Mouse (Mus musculus) lung, embryonic 14.5 days (tissue): Measurements from ENCODE around the gene Luc7l2. TPM values are rescaled to one million over a fixed set of nuclear protein-coding genes. Genes with fewer than 3 reads are reported as not detected.
"Not testable (repeated sequence)": the region's sequence is repeated elsewhere in the genome, so short reads cannot be mapped to it uniquely, and the experiment has no call there.

Experiments
- ATAC-seq: fragments of 200-750 bp; cut with Nextera tagmentation; 2 replicates; pipeline ENCODE4 v1.8.0; 2017; ENCODE audit warnings: mild to moderate bottlenecking, moderate TSS enrichment, moderate library complexity; ENCODE audit not compliant: insufficient read depth
- DNase-seq: peaks from one replicate; pipeline ENCODE4 v3.0.0-alpha.2; 2015
- H3K27ac ChIP-seq: fragments of 300-500 bp; sonication (generic); 2 replicates; pipeline ENCODE4 v1.5.1; 2014; ENCODE audit warnings: low read depth, mild to moderate bottlenecking, moderate library complexity
- H3K27me3 ChIP-seq: fragments of 300-500 bp; sonication (generic); 2 replicates; pipeline ENCODE4 v1.6.1; 2014; ENCODE audit warnings: low read length, control low read depth; ENCODE audit not compliant: insufficient read depth
- H3K36me3 ChIP-seq: fragments of 300-500 bp; sonication (generic); 2 replicates; pipeline ENCODE4 v1.6.1; 2014; ENCODE audit warnings: control low read depth; ENCODE audit not compliant: insufficient read depth
- H3K4me1 ChIP-seq: fragments of 300-500 bp; sonication (generic); 2 replicates; pipeline ENCODE4 v1.6.1; 2014; ENCODE audit warnings: antibody characterized with exemption, control low read depth; ENCODE audit not compliant: insufficient read depth
- H3K4me2 ChIP-seq: fragments of 300-500 bp; sonication (generic); 2 replicates; pipeline ENCODE4 v1.6.1; 2014; ENCODE audit warnings: mild to moderate bottlenecking
- H3K4me3 ChIP-seq: fragments of 300-500 bp; sonication (generic); 2 replicates; pipeline ENCODE4 v1.5.1; 2014; ENCODE audit warnings: low read depth, low read length
- H3K9ac ChIP-seq: fragments of 300-500 bp; sonication (generic); 2 replicates; pipeline ENCODE4 v1.6.1; 2014
- H3K9me3 ChIP-seq: fragments of 300-500 bp; sonication (generic); 2 replicates; pipeline ENCODE4 v1.6.1; 2016; ENCODE audit warnings: low read depth, low read length, control low read depth
- CTCF ChIP-seq: IDR thresholded peaks from 2 replicates; pipeline ENCODE4 v1.5.1; 2016; ENCODE audit warnings: antibody characterized with exemption, low read depth
- WGBS: fragments of 180-500 bp; shearing (Covaris S2); extraction: QIAGEN DNeasy Blood & Tissue Kit; methylation state at CpG from one replicate; pipeline ENCODE4 v1.1.7; 2014; 5-methylcytosine and 5-hydroxymethylcytosine counted together
- polyA plus RNA-seq: library from polyadenylated mRNA; unstranded; fragments of >200 nt; fragmentation: Nextera tagmentation; extraction: Ambion mirVana; gene quantifications from 2 replicates; pipeline ENCODE4 v1.2.1, GENCODE M21; 2014

The Luc7l2 gene
- polyA plus RNA-seq, 1 experiment from 2014 or later = 47.0 TPM

- Histone ChIP-seq H3K9me3 (no peaks in the 10 kb centered on the region), H3K36me3 (no peaks in the 10 kb centered on the region), H3K27me3 (no peaks in the 10 kb centered on the region), H3K4me1 (0 out of 2 replicates have a peak, but pooled peaks cover 4% of the 10 kb centered on the region), H3K4me2 (peak overlapping the region; percentile 74), H3K4me3 (peak overlapping the region; percentile 82), H3K9ac (peak overlapping the region; percentile 85), H3K27ac (peak overlapping the region; percentile 99)
- TF ChIP-seq CTCF = no peak
- WGBS = 5% methylated on average over 25 of the region's 25 CpGs
- ATAC-seq (peak; percentile 40), DNase-seq (peak; percentile 47)
Measured at GRCm38 (mm10) chr6:38532500-38533420, 18.4 kb upstream of the Luc7l2 start.

- Histone ChIP-seq H3K9me3 (no peaks in the 10 kb centered on the region), H3K4me3 (peak within 1 kb of the TSS; percentile 82), H3K27ac (peak within 1 kb of the TSS; percentile 99), H3K4me2 (peak within 1 kb of the TSS; percentile 74), H3K27me3 (no peaks in the 10 kb centered on the region), H3K36me3 (no peaks in the 10 kb centered on the region), H3K4me1 (0 out of 2 replicates have a peak, but pooled peaks cover 4% of the 10 kb centered on the region), H3K9ac (peak within 1 kb of the TSS; percentile 89)
- WGBS = 4% methylated on average over 41 of the region's 41 CpGs
- DNase-seq (peak; percentile 99), ATAC-seq (peak; percentile 93)
- peak; percentile 60 for TF ChIP-seq CTCF
Measured at GRCm38 (mm10) chr6:38533428-38534405, 17.4 kb upstream of the Luc7l2 start, which contains the start of gene Fmc1. Gene Fmc1 (plus strand): TSS chr6:38533502.

GRCm38 (mm10) chr6:38534640-38535365 lies 16.3 kb upstream of the Luc7l2 start:
- DNase-seq (peak; percentile 96), ATAC-seq (peak; percentile 78)
- 0 out of 2 replicates have a peak, but pooled peaks cover 4% of the 10 kb centered on the region for H3K4me1 ChIP-seq
- peak overlapping the region; percentile 98 for H3K27ac ChIP-seq
- H3K4me3 ChIP-seq = peak overlapping the region; percentile 82
- H3K36me3 ChIP-seq = 0 out of 2 replicates have a peak, but pooled peaks cover 2% of the 10 kb centered on the region
- H3K27me3 ChIP-seq = no peaks in the 10 kb centered on the region
- WGBS = under 1% methylated on average over 53 of the region's 53 CpGs
- peak overlapping the region; percentile 59 for H3K4me2 ChIP-seq
- H3K9ac ChIP-seq = peak overlapping the region; percentile 89
- no peaks in the 10 kb centered on the region for H3K9me3 ChIP-seq
- peak; percentile 98 for TF ChIP-seq CTCF

- H3K9ac ChIP-seq = peak overlapping the region; percentile 89
- H3K9me3 ChIP-seq = no peaks in the 10 kb centered on the region
- ATAC-seq (no peak), DNase-seq (no peak)
- peak overlapping the region; percentile 82 for H3K4me3 ChIP-seq
- H3K4me2 ChIP-seq = peak overlapping the region; percentile 59
- H3K27ac ChIP-seq = peak overlapping the region; percentile 98; the same call in 1 of the 2 replicates
- H3K36me3 ChIP-seq = 0 out of 2 replicates have a peak, but pooled peaks cover 3% of the 10 kb centered on the region
- 0 out of 2 replicates have a peak, but pooled peaks cover 4% of the 10 kb centered on the region for H3K4me1 ChIP-seq
- no peaks in the 10 kb centered on the region for H3K27me3 ChIP-seq
- 1% methylated on average over 9 of the region's 9 CpGs for WGBS
- no peak for TF ChIP-seq CTCF
Measured at GRCm38 (mm10) chr6:38535366-38535690, 15.8 kb upstream of the Luc7l2 start.

DNA sequence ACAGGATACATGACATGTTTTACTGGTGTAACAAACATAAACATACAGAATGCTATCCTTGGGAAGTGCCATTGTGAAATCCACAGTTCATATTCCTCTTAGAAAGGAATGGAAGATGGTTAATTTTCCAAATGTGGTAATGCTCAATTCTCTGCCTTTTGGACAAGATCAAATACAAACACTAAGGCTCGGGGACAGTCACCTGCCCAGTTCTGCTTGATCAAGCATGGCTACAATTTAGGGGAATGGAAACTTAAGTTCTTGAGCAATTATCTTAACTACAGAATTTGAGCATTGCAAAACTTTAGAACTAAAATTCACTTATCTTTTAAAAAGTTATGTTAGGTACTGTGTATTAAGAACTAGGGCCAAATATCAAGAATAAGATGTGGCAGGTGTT lies 15.3 kb upstream of the Luc7l2 start:
- Histone ChIP-seq H3K36me3 (0 out of 2 replicates have a peak, but pooled peaks cover 3% of the 10 kb centered on the region), H3K4me1 (0 out of 2 replicates have a peak, but pooled peaks cover 4% of the 10 kb centered on the region), H3K27me3 (no peaks in the 10 kb centered on the region), H3K4me3 (peak overlapping the region; percentile 82), H3K9ac (no peak overlapping the region), H3K27ac (no peak overlapping the region), H3K9me3 (no peaks in the 10 kb centered on the region), H3K4me2 (peak overlapping the region; percentile 59)
- WGBS = 73% methylated on average over 1 of the region's 1 CpGs
- no peak for TF ChIP-seq CTCF
- ATAC-seq (no peak), DNase-seq (no peak)

DNA sequence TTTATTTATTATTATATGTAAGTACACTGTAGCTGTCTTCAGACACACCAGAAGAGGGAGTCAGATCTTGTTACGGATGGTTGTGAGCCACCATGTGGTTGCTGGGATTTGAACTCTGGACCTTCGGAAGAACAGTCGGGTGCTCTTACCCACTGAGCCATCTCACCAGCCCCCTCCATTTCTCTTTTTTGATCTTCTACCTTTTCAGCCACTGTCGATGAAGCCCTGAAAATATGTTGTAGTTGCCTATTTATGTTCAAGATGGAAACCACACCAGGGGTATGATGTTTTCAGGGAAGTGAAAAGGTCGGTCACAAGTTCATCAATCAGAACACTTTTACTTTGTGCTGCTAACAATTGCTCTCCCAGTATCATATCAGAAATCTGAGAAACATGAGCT lies 7.0 kb upstream of the Luc7l2 start:
- H3K4me2 ChIP-seq, H3K27ac ChIP-seq, H3K4me3 ChIP-seq, ATAC-seq, H3K27me3 ChIP-seq, H3K9ac ChIP-seq, DNase-seq, H3K9me3 ChIP-seq, H3K36me3 ChIP-seq, H3K4me1 ChIP-seq: not testable (repeated sequence)
- WGBS = 93% methylated on average over 4 of the region's 5 CpGs

DNA sequence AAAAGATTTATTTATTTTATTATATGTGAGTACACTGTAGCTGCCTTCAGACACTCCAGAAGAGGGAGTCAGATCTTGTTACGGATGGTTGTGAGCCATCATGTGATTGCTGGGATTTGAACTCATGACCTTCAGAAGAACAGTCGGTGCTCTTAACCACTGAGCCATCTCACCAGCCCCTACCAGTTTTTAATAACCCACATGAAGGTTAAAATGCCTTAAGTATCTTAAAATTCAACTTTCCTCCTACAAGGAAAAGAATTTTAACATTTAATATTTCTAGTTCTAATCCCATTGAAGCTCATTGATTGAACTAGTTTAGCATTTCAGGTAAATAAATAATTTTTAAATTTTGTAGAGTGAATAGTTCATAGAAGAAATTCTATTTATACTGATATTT lies 4.1 kb upstream of the Luc7l2 start:
- not testable (repeated sequence) for H3K9ac ChIP-seq, ATAC-seq

More for the DNA sequence above, 4.1 kb upstream of the Luc7l2 start:
- not testable (repeated sequence) for H3K4me1 ChIP-seq, H3K27me3 ChIP-seq, H3K4me3 ChIP-seq, H3K9me3 ChIP-seq, H3K27ac ChIP-seq, H3K4me2 ChIP-seq, H3K36me3 ChIP-seq, DNase-seq
- WGBS = 76% methylated on average over 2 of the region's 2 CpGs
